Mouse (Mus musculus) hindbrain, embryonic 11.5 days (tissue): Measurements from ENCODE around the gene Nek6. TPM values are rescaled to one million over a fixed set of nuclear protein-coding genes. Genes with fewer than 3 reads are reported as not detected.

Experiments used
- ATAC-seq: fragments of 200-750 bp; cut with Nextera tagmentation; 2 replicates; pipeline ENCODE4 v1.8.0; 2017; ENCODE audit warnings: mild to moderate bottlenecking, moderate TSS enrichment, moderate library complexity; ENCODE audit not compliant: low FRiP score
- DNase-seq: peaks from one replicate; pipeline ENCODE4 v3.0.0-alpha.2; 2015; ENCODE audit warnings: low spot score
- H3K27ac ChIP-seq: fragments of 300-500 bp; sonication (generic); 2 replicates; pipeline ENCODE4 v1.5.1; 2014; ENCODE audit warnings: mild to moderate bottlenecking, low read depth, low read length
- H3K27me3 ChIP-seq: fragments of 300-500 bp; sonication (generic); 2 replicates; pipeline ENCODE4 v1.6.1; 2014; ENCODE audit warnings: mild to moderate bottlenecking, low read length, moderate library complexity, mixed read lengths; ENCODE audit not compliant: control insufficient read depth, insufficient read depth
- H3K36me3 ChIP-seq: fragments of 300-500 bp; sonication (generic); 2 replicates; pipeline ENCODE4 v1.6.1; 2014; ENCODE audit warnings: mild to moderate bottlenecking, low read length, moderate library complexity, mixed read lengths; ENCODE audit not compliant: control insufficient read depth, insufficient read depth
- H3K4me1 ChIP-seq: fragments of 300-500 bp; sonication (generic); replicated peaks from 2 replicates; pipeline ENCODE4 v1.6.1; 2014; ENCODE audit warnings: low read length, mixed read lengths; ENCODE audit not compliant: control insufficient read depth, insufficient read depth
- H3K4me2 ChIP-seq: fragments of 300-500 bp; sonication (generic); replicated peaks from 2 replicates; pipeline ENCODE4 v1.6.1; 2014; ENCODE audit warnings: mild to moderate bottlenecking, low read depth, low read length
- H3K4me3 ChIP-seq: fragments of 300-500 bp; sonication (generic); 2 replicates; pipeline ENCODE4 v1.5.1; 2014; ENCODE audit warnings: low read depth, low read length
- H3K9ac ChIP-seq: fragments of 300-500 bp; sonication (generic); 2 replicates; pipeline ENCODE4 v1.6.1; 2014; ENCODE audit warnings: low read depth, low read length
- H3K9me3 ChIP-seq: fragments of 300-500 bp; sonication (generic); 2 replicates; pipeline ENCODE4 v1.6.1; 2016; ENCODE audit warnings: low read length; ENCODE audit not compliant: control insufficient read depth
- WGBS: fragments of 180-500 bp; shearing (Covaris S2); extraction: QIAGEN DNeasy Blood & Tissue Kit; methylation state at CpG from one replicate; pipeline ENCODE4 v1.1.7; 2014; 5-methylcytosine and 5-hydroxymethylcytosine counted together
- polyA plus RNA-seq: library from polyadenylated mRNA; unstranded; fragments of >200 nt; fragmentation: Nextera tagmentation; extraction: Ambion mirVana; gene quantifications from 2 replicates; pipeline ENCODE4 v1.2.1, GENCODE M21; 2014

Gene Nek6
- polyA plus RNA-seq, 1 experiment from 2014 or later, result 87.8 TPM

- ATAC-seq (no peak), DNase-seq (no peak)
- Histone ChIP-seq H3K9ac (no peak overlapping the region), H3K4me2 (no peak overlapping the region), H3K9me3 (no peaks in the 10 kb centered on the region), H3K4me1 (no peaks in the 10 kb centered on the region), H3K36me3 (no peaks in the 10 kb centered on the region), H3K27ac (no peak overlapping the region), H3K27me3 (no peaks in the 10 kb centered on the region), H3K4me3 (no peak overlapping the region)
- 74% methylated on average over 6 of the region's 6 CpGs for WGBS
Observed at GRCm38 (mm10) chr2:38502123-38502522, 9.3 kb upstream of the Nek6 start.

- H3K27ac ChIP-seq, result no peak overlapping the region
- H3K4me2 ChIP-seq, result no peak overlapping the region
- H3K27me3 ChIP-seq, result no peaks in the 10 kb centered on the region
- H3K36me3 ChIP-seq, result no peaks in the 10 kb centered on the region
- no peak overlapping the region for H3K9ac ChIP-seq
- no peak overlapping the region for H3K4me3 ChIP-seq
- WGBS, result 89% methylated on average over 3 of the region's 3 CpGs
- DNase-seq (no peak), ATAC-seq (no peak)
- H3K4me1 ChIP-seq, result no peaks in the 10 kb centered on the region
- no peaks in the 10 kb centered on the region for H3K9me3 ChIP-seq
Observed at GRCm38 (mm10) chr2:38502747-38503146, 8.7 kb upstream of the Nek6 start.

- Histone ChIP-seq H3K9ac (no peak overlapping the region), H3K4me2 (no peak overlapping the region), H3K27ac (no peak overlapping the region), H3K36me3 (no peaks in the 10 kb centered on the region), H3K4me3 (no peak overlapping the region), H3K27me3 (no peaks in the 10 kb centered on the region), H3K9me3 (no peaks in the 10 kb centered on the region), H3K4me1 (no peaks in the 10 kb centered on the region)
- 72% methylated on average over 6 of the region's 6 CpGs for WGBS
- ATAC-seq, result no peak
- DNase-seq, result no peak
Observed at GRCm38 (mm10) chr2:38504311-38504710, 7.1 kb upstream of the Nek6 start.

- no peak overlapping the region for H3K27ac ChIP-seq
- H3K27me3 ChIP-seq, result no peaks in the 10 kb centered on the region
- ATAC-seq (no peak), DNase-seq (no peak)
- WGBS, result 91% methylated on average over 1 of the region's 1 CpGs
- H3K9me3 ChIP-seq, result no peaks in the 10 kb centered on the region
- H3K4me2 ChIP-seq, result no peak overlapping the region
- H3K9ac ChIP-seq, result no peak overlapping the region
- no peaks in the 10 kb centered on the region for H3K36me3 ChIP-seq
- no peak overlapping the region for H3K4me3 ChIP-seq
- H3K4me1 ChIP-seq, result 0 out of 2 replicates have a peak, but pooled peaks cover under 1% of the 10 kb centered on the region
Observed at GRCm38 (mm10) chr2:38507181-38507580, 4.3 kb upstream of the Nek6 start.

- Histone ChIP-seq H3K4me3 (no peak overlapping the region), H3K4me2 (no peak overlapping the region), H3K4me1 (peaks cover 5% of the 10 kb centered on the region; the same call in 1 of the 2 replicates), H3K36me3 (no peaks in the 10 kb centered on the region), H3K27ac (no peak overlapping the region), H3K27me3 (no peaks in the 10 kb centered on the region), H3K9me3 (no peaks in the 10 kb centered on the region), H3K9ac (no peak overlapping the region)
- DNase-seq, result no peak
- ATAC-seq, result no peak
- 80% methylated on average over 7 of the region's 7 CpGs for WGBS
Observed at GRCm38 (mm10) chr2:38509004-38509719, 2.3 kb upstream of the Nek6 start.

GRCm38 (mm10) chr2:38510120-38510519 is 1.3 kb upstream of the Nek6 start:
- DNase-seq, result peak; percentile 28
- H3K4me3 ChIP-seq, result no peak overlapping the region
- H3K36me3 ChIP-seq, result no peaks in the 10 kb centered on the region
- H3K4me1 ChIP-seq, result peaks cover 5% of the 10 kb centered on the region; the same call in 1 of the 2 replicates
- no peaks in the 10 kb centered on the region for H3K27me3 ChIP-seq
- H3K27ac ChIP-seq, result no peak overlapping the region
- ATAC-seq, result no peak
- WGBS, result 81% methylated on average over 1 of the region's 1 CpGs
- no peak overlapping the region for H3K4me2 ChIP-seq
- H3K9ac ChIP-seq, result no peak overlapping the region
- no peaks in the 10 kb centered on the region for H3K9me3 ChIP-seq

GRCm38 (mm10) chr2:38512308-38513182 is 1.1 kb downstream of the Nek6 start:
- Histone ChIP-seq H3K4me3 (peak overlapping the region; percentile 82), H3K36me3 (no peaks in the 10 kb centered on the region), H3K4me2 (peak overlapping the region; percentile 73), H3K27ac (no peak overlapping the region), H3K4me1 (peaks cover 9% of the 10 kb centered on the region; the same call in 1 of the 2 replicates), H3K27me3 (no peaks in the 10 kb centered on the region), H3K9ac (peak overlapping the region; percentile 84), H3K9me3 (no peaks in the 10 kb centered on the region)
- DNase-seq, result peak; percentile 40
- 14% methylated on average over 16 of the region's 16 CpGs for WGBS
- 0 out of 2 replicates have a peak, but pooled peaks have one; percentile 3 for ATAC-seq

GRCm38 (mm10) chr2:38513183-38513529 is 1.7 kb downstream of the Nek6 start:
- no peaks in the 10 kb centered on the region for H3K9me3 ChIP-seq
- no peak overlapping the region for H3K27ac ChIP-seq
- 68% methylated on average over 2 of the region's 2 CpGs for WGBS
- H3K36me3 ChIP-seq, result no peaks in the 10 kb centered on the region
- no peak for ATAC-seq
- no peak for DNase-seq
- peaks cover 9% of the 10 kb centered on the region; the same call in 1 of the 2 replicates for H3K4me1 ChIP-seq
- H3K27me3 ChIP-seq, result no peaks in the 10 kb centered on the region
- peak overlapping the region; percentile 15; the same call in 1 of the 2 replicates for H3K9ac ChIP-seq
- no peak overlapping the region for H3K4me3 ChIP-seq
- peak overlapping the region; percentile 73 for H3K4me2 ChIP-seq
